Mouse (Mus musculus) embryonic fibroblast, embryonic 13.5 days (primary cell): ENCODE data around the gene Pbx1.

Source experiments
- CTCF ChIP-seq: IDR thresholded peaks from 2 replicates; pipeline ENCODE4 v1.5.1; 2011; ENCODE audit warnings: mild to moderate bottlenecking, control low read depth, low read length, moderate library complexity, borderline replicate concordance; ENCODE audit not compliant: insufficient read depth
- POLR2A ChIP-seq: IDR thresholded peaks from 2 replicates; pipeline ENCODE4 v1.6.1; 2011; ENCODE audit warnings: low read depth, mild to moderate bottlenecking, control low read depth, low read length, moderate library complexity

- TF ChIP-seq CTCF = no peak
- TF ChIP-seq POLR2A = no peak
These were observed 5.8 kb downstream of the Pbx1 start for GRCm38 (mm10) chr1:168426281-168426680.
